Comparison of ENCODE assay signal across 8 mouse cellular contexts in the genomic region with DNA sequence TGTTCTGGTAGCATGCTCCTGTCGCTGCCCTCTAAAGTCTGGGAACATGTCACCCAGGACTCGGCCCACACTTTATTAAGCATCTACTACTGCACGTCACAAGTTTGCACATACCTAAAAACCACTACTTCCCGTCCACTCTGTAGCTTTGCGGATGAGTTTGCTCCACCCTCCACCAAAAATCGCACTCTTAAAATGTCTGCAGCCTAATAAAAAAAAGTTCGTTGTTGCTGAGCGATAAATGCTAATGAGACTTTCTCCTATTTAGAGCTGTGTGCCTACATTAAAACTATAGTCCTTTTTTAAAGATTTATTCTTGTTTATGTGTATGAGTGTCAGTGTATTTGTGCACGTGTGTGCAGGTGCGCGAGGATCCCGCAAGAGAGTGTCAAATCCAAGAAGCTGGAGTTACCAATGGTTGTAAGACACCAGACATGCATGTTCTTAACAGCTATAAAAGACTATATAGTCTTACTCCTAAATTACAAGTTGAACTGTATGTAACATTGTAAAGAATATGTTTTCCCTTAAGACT. TPM values are rescaled to one million over a fixed set of nuclear protein-coding genes. Genes with fewer than 3 reads are reported as not detected.
DNase-seq lines count a peak whose midpoint lies in the region; ATAC-seq and TF ChIP-seq lines count a peak whose summit lies in the region.

No protein-coding gene starts in this region.

- TF ChIP-seq CTCF in kidney, adult 2 months (conservative IDR thresholded peaks at IDR 0.05; ENCODE audit: insufficient read depth, insufficient read length, low read depth, low read length), result no peak

- H3K9me3 ChIP-seq in hindbrain, embryonic 12.5 days (replicated peaks), result no peaks in the 10 kb centered on the region
- H3K9me3 ChIP-seq in midbrain, embryonic 11.5 days (ENCODE audit: control insufficient read depth, low read length), result no peaks in the 10 kb centered on the region

- peak overlapping the region; percentile 71 for H3K4me2 ChIP-seq in hindbrain, embryonic 12.5 days (replicated peaks)
- H3K4me2 ChIP-seq in midbrain, embryonic 11.5 days, result peak overlapping the region; percentile 59

- no peak for TF ChIP-seq POLR2A in kidney, adult 2 months (IDR thresholded peaks at IDR 0.05; ENCODE audit: low read depth, low read length)

- peak overlapping the region; percentile 71 for H3K9ac ChIP-seq in hindbrain, embryonic 12.5 days
- H3K9ac ChIP-seq in midbrain, embryonic 11.5 days (ENCODE audit: low read length), result peak overlapping the region; percentile 68

- H3K27me3 ChIP-seq in kidney, adult 2 months (replicated peaks; ENCODE audit: control insufficient read depth, insufficient read depth, low read length), result no peaks in the 10 kb centered on the region
- no peaks in the 10 kb centered on the region for H3K27me3 ChIP-seq in hindbrain, embryonic 12.5 days
- H3K27me3 ChIP-seq in midbrain, embryonic 11.5 days (ENCODE audit: control insufficient read depth, insufficient read depth, low read length), result no peaks in the 10 kb centered on the region

- H3K36me3 ChIP-seq in kidney, adult 2 months (ENCODE audit: control insufficient read depth, insufficient read depth, low read length), result no peaks in the 10 kb centered on the region
- peaks cover 4% of the 10 kb centered on the region; the same call in 1 of the 2 replicates for H3K36me3 ChIP-seq in hindbrain, embryonic 12.5 days
- no peaks in the 10 kb centered on the region; the same call in 1 of the 2 replicates for H3K36me3 ChIP-seq in midbrain, embryonic 11.5 days (ENCODE audit: control insufficient read depth, insufficient read depth, low read length)

- H3K27ac ChIP-seq in kidney, adult 2 months (ENCODE audit: insufficient read depth, low read depth, low read length), result peak overlapping the region; percentile 47
- H3K27ac ChIP-seq in hindbrain, embryonic 12.5 days, result peak overlapping the region; percentile 75; the same call in 1 of the 2 replicates
- no peak overlapping the region for H3K27ac ChIP-seq in midbrain, embryonic 11.5 days (ENCODE audit: low read depth, low read length)

- ATAC-seq in hindbrain, embryonic 12.5 days (ENCODE audit: low FRiP score), result no peak
- no peak for ATAC-seq in midbrain, embryonic 11.5 days (ENCODE audit: low FRiP score)

- no peaks in the 10 kb centered on the region for H3K4me1 ChIP-seq in kidney, adult 2 months (ENCODE audit: control insufficient read depth, insufficient read depth, low read length)
- H3K4me1 ChIP-seq in hindbrain, embryonic 12.5 days, result peaks cover 7% of the 10 kb centered on the region; the same call in 1 of the 2 replicates
- H3K4me1 ChIP-seq in midbrain, embryonic 11.5 days (ENCODE audit: control insufficient read depth, insufficient read depth, low read length), result no peaks in the 10 kb centered on the region

- H3K4me3 ChIP-seq in kidney, adult 2 months (ENCODE audit: insufficient read depth, low read depth, low read length), result peak overlapping the region; percentile 73
- peak overlapping the region; percentile 85 for H3K4me3 ChIP-seq in hindbrain, embryonic 12.5 days
- H3K4me3 ChIP-seq in midbrain, embryonic 11.5 days (ENCODE audit: low read depth, low read length), result peak overlapping the region; percentile 64

- DNase-seq in kidney, adult 2 months, result no peak
- no peak for DNase-seq in kidney, postnatal 14 days
- peak; percentile 32 for DNase-seq in adipocyte (ENCODE audit: low spot score)
- DNase-seq in midbrain, embryonic 11.5 days (ENCODE audit: low spot score, missing footprints), result no peak
- DNase-seq in thymus, postnatal 10 days (ENCODE audit: low spot score in 2 of 2), result no peak
- DNase-seq in embryo, embryonic 9.5 days (ENCODE audit: extremely low spot score), result no peak
- DNase-seq in right cerebral cortex, adult 18-20 months, result no peak

- WGBS in kidney, adult 2 months, result 25% methylated on average over 12 of the region's 12 CpGs
- WGBS in hindbrain, embryonic 12.5 days, result 53% methylated on average over 12 of the region's 12 CpGs
- 54% methylated on average over 12 of the region's 12 CpGs for WGBS in midbrain, embryonic 11.5 days

RNA-seq across cellular contexts. Expression of gene Ikbip, which starts 0.7 kb away (rescaled TPM):
- 3.4 and 5.7 TPM in 2 replicates for polyA plus RNA-seq in kidney, adult 2 months (2012; rRNA removed)
- polyA plus RNA-seq in hindbrain, embryonic 12.5 days (2016; fragmentation: Nextera tagmentation; extraction: Ambion mirVana), result 26.8 and 37.6 TPM in 2 replicates
- 20.1 and 26.0 TPM in 2 replicates for polyA plus RNA-seq in midbrain, embryonic 11.5 days (2014; fragmentation: Nextera tagmentation; extraction: Ambion mirVana)

RNA-seq across cellular contexts. Expression of gene Apaf1, which starts 0.9 kb away (rescaled TPM):
- polyA plus RNA-seq in kidney, adult 2 months (2012; rRNA removed), result 3.1 and 4.4 TPM in 2 replicates
- polyA plus RNA-seq in hindbrain, embryonic 12.5 days (2016; fragmentation: Nextera tagmentation; extraction: Ambion mirVana), result 34.3 and 35.9 TPM in 2 replicates
- polyA plus RNA-seq in midbrain, embryonic 11.5 days (2014; fragmentation: Nextera tagmentation; extraction: Ambion mirVana), result 23.9 and 28.1 TPM in 2 replicates

RNA-seq across cellular contexts. Expression of gene Slc25a3, which starts 40.4 kb away (rescaled TPM):
- 717 and 832 TPM in 2 replicates for polyA plus RNA-seq in kidney, adult 2 months (2012; rRNA removed)
- polyA plus RNA-seq in hindbrain, embryonic 12.5 days (2016; fragmentation: Nextera tagmentation; extraction: Ambion mirVana), result 386 and 390 TPM in 2 replicates
- polyA plus RNA-seq in midbrain, embryonic 11.5 days (2014; fragmentation: Nextera tagmentation; extraction: Ambion mirVana), result 391 and 404 TPM in 2 replicates
